Mouse (Mus musculus): ENCODE measurements around the gene Ccl8. TPM values are rescaled to one million over a fixed set of nuclear protein-coding genes. Genes with fewer than 3 reads are reported as not detected.

Gene Ccl8
- total and polyA plus RNA-seq, 3 experiments: not detected

DNA sequence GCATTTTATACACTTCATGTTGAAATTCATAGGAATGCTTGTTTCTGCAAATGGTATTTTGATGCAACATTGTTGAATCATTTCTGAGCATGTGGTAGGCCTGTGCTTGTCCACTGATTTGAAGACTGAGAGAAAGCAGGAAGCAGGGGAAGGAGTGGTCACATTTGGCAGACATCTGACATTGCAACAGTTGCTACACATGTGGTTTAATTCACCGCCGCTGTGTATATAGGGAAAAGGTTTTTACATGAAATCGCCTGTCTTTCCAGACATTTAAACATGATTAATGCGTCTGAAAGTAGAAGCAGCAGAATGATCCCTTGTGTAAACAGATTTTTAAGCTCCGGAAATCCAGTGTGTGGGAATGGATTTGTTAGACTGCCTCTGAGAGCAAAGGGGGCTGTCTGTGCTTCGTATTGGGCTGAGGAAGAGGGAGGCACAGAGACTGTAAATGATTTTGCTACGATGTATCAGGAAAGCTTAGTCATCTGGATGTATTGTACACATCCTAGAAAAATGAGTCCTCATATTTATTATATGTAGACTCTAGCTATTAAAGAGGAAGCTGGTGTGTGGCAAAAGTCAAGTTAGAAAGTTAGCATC lies 24.6 kb downstream of the Ccl8 start:
- Histone ChIP-seq H3K79me2 (ENCODE audit: control insufficient read depth, insufficient read depth, low read length, poor library complexity) (no peaks in the 10 kb centered on the region), H3K9me3 (replicated peaks; ENCODE audit: insufficient read depth, low read length) (no peaks in the 10 kb centered on the region), H3K4me3 (ENCODE audit: control insufficient read depth in 1 of 2, insufficient read depth in 1 of 2, low read depth in 2 of 2, low read length in 2 of 2) (no peak overlapping the region), H3K4me1 (ENCODE audit: control insufficient read depth in 1 of 2, insufficient read depth in 2 of 2, low read length in 2 of 2) (no peaks in the 10 kb centered on the region), H3K9ac (ENCODE audit: control insufficient read depth, low read depth, low read length, poor library complexity, severe bottlenecking) (no peak overlapping the region), H3K36me3 (ENCODE audit: control insufficient read depth in 1 of 2, insufficient read depth in 2 of 2, low read length in 2 of 2) (no peaks in the 10 kb centered on the region), H3K27ac (ENCODE audit: control insufficient read depth, low read depth, low read length) (no peak overlapping the region), H3K27me3 (ENCODE audit: control insufficient read depth in 1 of 2, insufficient read depth in 2 of 2, low read length in 2 of 2) (no peaks in the 10 kb centered on the region)
- DNase-seq (ENCODE audit: low read depth, low spot score): no peak
- TF ChIP-seq EP300 (IDR thresholded peaks at IDR 0.05; ENCODE audit: low read depth in 1 of 2, low read length in 2 of 2): no peak
- no peak for TF ChIP-seq GABPA (IDR thresholded peaks at IDR 0.05; ENCODE audit: low read depth, low read length)
- TF ChIP-seq CHD1 (IDR thresholded peaks at IDR 0.05; ENCODE audit: low read depth, low read length): no peak
- no peak for TF ChIP-seq ZMIZ1 (IDR thresholded peaks at IDR 0.05; ENCODE audit: low read depth, low read length)
- TF ChIP-seq CTCF (IDR thresholded peaks at IDR 0.05 in 2 of 3, conservative IDR thresholded peaks at IDR 0.05 in 1 of 3; ENCODE audit: control insufficient read depth in 1 of 3, insufficient read depth in 1 of 3, low read depth in 2 of 3, low read length in 3 of 3, poor library complexity in 1 of 3, severe bottlenecking in 1 of 3): no peak
- TF ChIP-seq MYC (IDR thresholded peaks at IDR 0.05; ENCODE audit: low read depth, low read length): no peak
- TF ChIP-seq MAZ (IDR thresholded peaks at IDR 0.05; ENCODE audit: low read depth, low read length): no peak
- TF ChIP-seq RAD21 (IDR thresholded peaks at IDR 0.05; ENCODE audit: low read depth, low read length): no peak
- no peak for TF ChIP-seq SMC3 (IDR thresholded peaks at IDR 0.05; ENCODE audit: low read depth, low read length)
- TF ChIP-seq MYB (IDR thresholded peaks at IDR 0.05; ENCODE audit: low read depth, low read length): no peak
- no peak for TF ChIP-seq TCF12 (IDR thresholded peaks at IDR 0.05; ENCODE audit: low read depth, low read length)
- no peak for TF ChIP-seq KAT2A (conservative IDR thresholded peaks at IDR 0.05; ENCODE audit: low read depth, low read length)
- TF ChIP-seq GATA1 (IDR thresholded peaks at IDR 0.05; ENCODE audit: low read depth, low read length): no peak
- TF ChIP-seq POLR2AphosphoS5 (IDR thresholded peaks at IDR 0.05; ENCODE audit: borderline replicate concordance, low read depth, low read length): no peak
- no peak for TF ChIP-seq ZKSCAN1 (IDR thresholded peaks at IDR 0.05; ENCODE audit: low read depth, low read length)
- TF ChIP-seq ETS1 (IDR thresholded peaks at IDR 0.05; ENCODE audit: low read depth, low read length): no peak
- no peak for TF ChIP-seq USF1 (IDR thresholded peaks at IDR 0.05; ENCODE audit: low read depth, low read length)

DNA sequence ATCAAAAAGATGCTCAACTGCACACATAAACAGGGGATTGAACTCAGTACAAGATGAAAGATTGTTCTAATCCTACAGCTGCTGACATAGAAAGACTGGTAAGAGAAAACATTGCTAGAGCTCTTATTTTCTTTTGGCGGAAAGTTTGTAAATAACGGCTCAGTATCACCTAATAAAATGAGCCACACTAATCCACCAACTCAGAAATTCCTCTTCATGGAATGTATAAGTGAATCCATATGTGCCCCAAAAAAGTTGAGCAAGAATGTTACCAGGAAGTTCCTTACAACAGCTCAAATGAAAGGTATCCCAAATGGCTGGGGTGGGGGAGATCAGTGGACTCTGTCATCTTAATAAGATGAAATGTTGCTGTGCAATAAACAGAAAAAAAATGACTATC lies 44.1 kb downstream of the Ccl8 start:
- DNase-seq (ENCODE audit: low read depth, low spot score): no peak
- no peak overlapping the region for H3K9ac ChIP-seq (ENCODE audit: control insufficient read depth, low read depth, low read length, poor library complexity, severe bottlenecking)
- H3K4me3 ChIP-seq (ENCODE audit: control insufficient read depth in 1 of 2, insufficient read depth in 1 of 2, low read depth in 2 of 2, low read length in 2 of 2): no peak overlapping the region
- no peaks in the 10 kb centered on the region for H3K36me3 ChIP-seq (ENCODE audit: control insufficient read depth in 1 of 2, insufficient read depth in 2 of 2, low read length in 2 of 2)
- no peaks in the 10 kb centered on the region for H3K9me3 ChIP-seq (replicated peaks; ENCODE audit: insufficient read depth, low read length)
- H3K27ac ChIP-seq (ENCODE audit: control insufficient read depth, low read depth, low read length): no peak overlapping the region
- no peaks in the 10 kb centered on the region for H3K27me3 ChIP-seq (ENCODE audit: control insufficient read depth in 1 of 2, insufficient read depth in 2 of 2, low read length in 2 of 2)
- H3K4me1 ChIP-seq (ENCODE audit: control insufficient read depth in 1 of 2, insufficient read depth in 2 of 2, low read length in 2 of 2): no peaks in the 10 kb centered on the region
- no peaks in the 10 kb centered on the region for H3K79me2 ChIP-seq (ENCODE audit: control insufficient read depth, insufficient read depth, low read length, poor library complexity)
- no peak for TF ChIP-seq ELF1 (IDR thresholded peaks at IDR 0.05; ENCODE audit: low read depth, low read length)
- no peak for TF ChIP-seq POLR2AphosphoS5 (IDR thresholded peaks at IDR 0.05; ENCODE audit: borderline replicate concordance, low read depth, low read length)
- TF ChIP-seq ZC3H11A (IDR thresholded peaks at IDR 0.05; ENCODE audit: low read depth, low read length): no peak
- no peak for TF ChIP-seq JUND (IDR thresholded peaks at IDR 0.05; ENCODE audit: low read depth, low read length)
- TF ChIP-seq GABPA (IDR thresholded peaks at IDR 0.05; ENCODE audit: low read depth, low read length): no peak

All from MEL (cell line).